Mouse (Mus musculus) lung, adult 10 weeks (tissue): ENCODE measurements around the gene Gm3739. TPM values are rescaled to one million over a fixed set of nuclear protein-coding genes. Genes with fewer than 3 reads are reported as not detected.

Experiments
- polyA plus RNA-seq: library from polyadenylated mRNA; stranded (reverse); fragments of 350-450 nt; fragmentation: Illumina TruSeq; extraction: RNeasy Lipid Tissue Mini Kit (QIAGEN cat#74804); gene quantifications from one replicate; pipeline ENCODE4 v1.2.3, GENCODE M21; 2014; ENCODE audit warnings: low read depth, low replicate concordance; ENCODE audit not compliant: insufficient read depth

Gm3739 gene
- not detected for polyA plus RNA-seq

GRCm38 (mm10) chr14:7314661-7315060 lies at the start of gene Gm3739:
Gene Gm3739, minus strand, starts transcription at chr14:7315049.

GRCm38 (mm10) chr14:7332295-7332694 lies 17.4 kb upstream of the Gm3739 start, which contains the start of gene Gm5797:
Gene Gm5797, minus strand, starts transcription at chr14:7332395.

GRCm38 (mm10) chr14:7264614-7265013 lies 50.2 kb downstream of the Gm3739 start, which contains the start of gene Gm3727:
Gene Gm3727, minus strand, starts transcription at chr14:7264714.

Other genes with a start within 250 kb of the Gm3739 start
- gene Gm3696, start 214.4 kb downstream of the Gm3739 start, polyA plus RNA-seq = not detected
- gene Gm6676, start 189.6 kb downstream of the Gm3739 start, polyA plus RNA-seq = not detected
- 0.79 TPM for gene Gm3512, start 140.5 kb downstream of the Gm3739 start, polyA plus RNA-seq
- gene Gm16434, start 120.5 kb downstream of the Gm3739 start, polyA plus RNA-seq = not detected
- not detected for gene Gm3727, start 50.3 kb downstream of the Gm3739 start, polyA plus RNA-seq
- not detected for gene Gm5797, start 17.3 kb upstream of the Gm3739 start, polyA plus RNA-seq
- not detected for gene Gm8374, start 50.1 kb upstream of the Gm3739 start, polyA plus RNA-seq
- not detected for gene Gm3755, start 135.9 kb upstream of the Gm3739 start, polyA plus RNA-seq
- gene Gm3752, start 168.7 kb upstream of the Gm3739 start, polyA plus RNA-seq = not detected